Mouse (Mus musculus): ENCODE results near the gene Dgkz. TPM values are rescaled to one million over a fixed set of nuclear protein-coding genes. Genes with fewer than 3 reads are reported as not detected.

The Dgkz gene
- polyA plus RNA-seq, 1 experiment from 2014 or later: 32.3 TPM

GRCm38 (mm10) chr2:91997905-91998608, 22.4 kb upstream of the Dgkz start:
- H3K4me2 ChIP-seq (ENCODE audit: low read length): no peak overlapping the region
- WGBS: 76% methylated on average over 16 of the region's 16 CpGs
- H3K27ac ChIP-seq (ENCODE audit: low read depth, low read length): no peak overlapping the region
- ATAC-seq: no peak
- H3K9me3 ChIP-seq (ENCODE audit: control insufficient read depth, low read length): no peaks in the 10 kb centered on the region
- no peak overlapping the region for H3K9ac ChIP-seq (ENCODE audit: low read depth, low read length)
- no peak overlapping the region for H3K4me3 ChIP-seq (ENCODE audit: low read length)
- peaks cover 3% of the 10 kb centered on the region; the same call in 1 of the 2 replicates for H3K27me3 ChIP-seq (replicated peaks; ENCODE audit: control insufficient read depth, insufficient read depth, low read length)
- H3K36me3 ChIP-seq (ENCODE audit: control insufficient read depth, insufficient read depth, low read length): no peaks in the 10 kb centered on the region
- no peaks in the 10 kb centered on the region for H3K4me1 ChIP-seq (ENCODE audit: control insufficient read depth, insufficient read depth, low read depth, low read length)

- ATAC-seq: no peak
- H3K27ac ChIP-seq (ENCODE audit: low read depth, low read length): no peak overlapping the region
- H3K27me3 ChIP-seq (replicated peaks; ENCODE audit: control insufficient read depth, insufficient read depth, low read length): no peaks in the 10 kb centered on the region
- H3K4me1 ChIP-seq (ENCODE audit: control insufficient read depth, insufficient read depth, low read depth, low read length): no peaks in the 10 kb centered on the region
- no peaks in the 10 kb centered on the region for H3K9me3 ChIP-seq (ENCODE audit: control insufficient read depth, low read length)
- no peak overlapping the region for H3K4me3 ChIP-seq (ENCODE audit: low read length)
- no peak overlapping the region for H3K9ac ChIP-seq (ENCODE audit: low read depth, low read length)
- WGBS: 85% methylated on average over 5 of the region's 5 CpGs
- no peak overlapping the region for H3K4me2 ChIP-seq (ENCODE audit: low read length)
- H3K36me3 ChIP-seq (ENCODE audit: control insufficient read depth, insufficient read depth, low read length): no peaks in the 10 kb centered on the region
Observed at GRCm38 (mm10) chr2:91996006-91996405, 20.3 kb upstream of the Dgkz start.

- peak; percentile 67 for ATAC-seq
- H3K4me2 ChIP-seq (ENCODE audit: low read length): no peak overlapping the region
- WGBS: 37% methylated on average over 3 of the region's 3 CpGs
Observed at GRCm38 (mm10) chr2:91993409-91993808, 17.7 kb upstream of the Dgkz start.

GRCm38 (mm10) chr2:91989750-91990149, 14.1 kb upstream of the Dgkz start:
- no peak overlapping the region for H3K4me2 ChIP-seq (ENCODE audit: low read length)
- no peak for ATAC-seq
- H3K27ac ChIP-seq (ENCODE audit: low read depth, low read length): no peak overlapping the region
- no peaks in the 10 kb centered on the region for H3K9me3 ChIP-seq (ENCODE audit: control insufficient read depth, low read length)
- H3K9ac ChIP-seq (ENCODE audit: low read depth, low read length): no peak overlapping the region
- H3K36me3 ChIP-seq (ENCODE audit: control insufficient read depth, insufficient read depth, low read length): no peaks in the 10 kb centered on the region
- H3K4me3 ChIP-seq (ENCODE audit: low read length): no peak overlapping the region
- H3K4me1 ChIP-seq (ENCODE audit: control insufficient read depth, insufficient read depth, low read depth, low read length): peaks cover under 1% of the 10 kb centered on the region
- peaks cover 2% of the 10 kb centered on the region; the same call in 1 of the 2 replicates for H3K27me3 ChIP-seq (replicated peaks; ENCODE audit: control insufficient read depth, insufficient read depth, low read length)

More at GRCm38 (mm10) chr2:91993409-91993808, 17.7 kb upstream of the Dgkz start:
- no peaks in the 10 kb centered on the region for H3K27me3 ChIP-seq (replicated peaks; ENCODE audit: control insufficient read depth, insufficient read depth, low read length)
- H3K9me3 ChIP-seq (ENCODE audit: control insufficient read depth, low read length): no peaks in the 10 kb centered on the region
- H3K36me3 ChIP-seq (ENCODE audit: control insufficient read depth, insufficient read depth, low read length): no peaks in the 10 kb centered on the region
- H3K4me3 ChIP-seq (ENCODE audit: low read length): no peak overlapping the region
- H3K27ac ChIP-seq (ENCODE audit: low read depth, low read length): no peak overlapping the region
- H3K4me1 ChIP-seq (ENCODE audit: control insufficient read depth, insufficient read depth, low read depth, low read length): no peaks in the 10 kb centered on the region
- H3K9ac ChIP-seq (ENCODE audit: low read depth, low read length): no peak overlapping the region

- Histone ChIP-seq H3K9me3 (ENCODE audit: control insufficient read depth, low read length) (no peaks in the 10 kb centered on the region), H3K27ac (ENCODE audit: low read depth, low read length) (no peak overlapping the region), H3K4me1 (ENCODE audit: control insufficient read depth, insufficient read depth, low read depth, low read length) (peaks cover 6% of the 10 kb centered on the region), H3K4me3 (ENCODE audit: low read length) (no peak overlapping the region), H3K4me2 (ENCODE audit: low read length) (no peak overlapping the region), H3K9ac (ENCODE audit: low read depth, low read length) (no peak overlapping the region), H3K36me3 (ENCODE audit: control insufficient read depth, insufficient read depth, low read length) (no peaks in the 10 kb centered on the region), H3K27me3 (replicated peaks; ENCODE audit: control insufficient read depth, insufficient read depth, low read length) (peaks cover 2% of the 10 kb centered on the region; the same call in 1 of the 2 replicates)
- peak; percentile 31; the same call in 1 of the 2 replicates for ATAC-seq
- WGBS: 2% methylated on average over 3 of the region's 3 CpGs
Observed at GRCm38 (mm10) chr2:91987542-91987941, 11.9 kb upstream of the Dgkz start.

- H3K4me2 ChIP-seq (ENCODE audit: low read length): no peak overlapping the region
- H3K27me3 ChIP-seq (replicated peaks; ENCODE audit: control insufficient read depth, insufficient read depth, low read length): peaks cover 2% of the 10 kb centered on the region; the same call in 1 of the 2 replicates
- no peak overlapping the region for H3K4me3 ChIP-seq (ENCODE audit: low read length)
- WGBS: 6% methylated on average over 5 of the region's 5 CpGs
- no peak overlapping the region for H3K27ac ChIP-seq (ENCODE audit: low read depth, low read length)
- no peak overlapping the region for H3K9ac ChIP-seq (ENCODE audit: low read depth, low read length)
- no peaks in the 10 kb centered on the region for H3K9me3 ChIP-seq (ENCODE audit: control insufficient read depth, low read length)
- peaks cover 6% of the 10 kb centered on the region for H3K4me1 ChIP-seq (ENCODE audit: control insufficient read depth, insufficient read depth, low read depth, low read length)
- peak; percentile 53 for ATAC-seq
- no peaks in the 10 kb centered on the region for H3K36me3 ChIP-seq (ENCODE audit: control insufficient read depth, insufficient read depth, low read length)
Observed at GRCm38 (mm10) chr2:91986071-91986470, 10.4 kb upstream of the Dgkz start.

- no peak for ATAC-seq
- whole genome bisulfite sequencing: 41% methylated on average over 9 of the region's 9 CpGs
- H3K27me3 ChIP-seq (replicated peaks; ENCODE audit: control insufficient read depth, insufficient read depth, low read length): peaks cover 2% of the 10 kb centered on the region; the same call in 1 of the 2 replicates
- H3K27ac ChIP-seq (ENCODE audit: low read depth, low read length): peak overlapping the region; percentile 12; the same call in 1 of the 2 replicates
- no peaks in the 10 kb centered on the region for H3K36me3 ChIP-seq (ENCODE audit: control insufficient read depth, insufficient read depth, low read length)
- no peaks in the 10 kb centered on the region for H3K9me3 ChIP-seq (ENCODE audit: control insufficient read depth, low read length)
- peaks cover 6% of the 10 kb centered on the region for H3K4me1 ChIP-seq (ENCODE audit: control insufficient read depth, insufficient read depth, low read depth, low read length)
- no peak overlapping the region for H3K4me3 ChIP-seq (ENCODE audit: low read length)
- no peak overlapping the region for H3K9ac ChIP-seq (ENCODE audit: low read depth, low read length)
- peak overlapping the region; percentile 40 for H3K4me2 ChIP-seq (ENCODE audit: low read length)
Observed at GRCm38 (mm10) chr2:91984906-91985525, 9.4 kb upstream of the Dgkz start.

GRCm38 (mm10) chr2:91984439-91984838, 8.8 kb upstream of the Dgkz start:
- Histone ChIP-seq H3K36me3 (ENCODE audit: control insufficient read depth, insufficient read depth, low read length) (no peaks in the 10 kb centered on the region), H3K27me3 (replicated peaks; ENCODE audit: control insufficient read depth, insufficient read depth, low read length) (peaks cover 2% of the 10 kb centered on the region; the same call in 1 of the 2 replicates), H3K4me3 (ENCODE audit: low read length) (peak overlapping the region; percentile 7; the same call in 1 of the 2 replicates), H3K4me2 (ENCODE audit: low read length) (peak overlapping the region; percentile 40), H3K9me3 (ENCODE audit: control insufficient read depth, low read length) (no peaks in the 10 kb centered on the region), H3K4me1 (ENCODE audit: control insufficient read depth, insufficient read depth, low read depth, low read length) (peaks cover 6% of the 10 kb centered on the region), H3K9ac (ENCODE audit: low read depth, low read length) (peak overlapping the region; percentile 51), H3K27ac (ENCODE audit: low read depth, low read length) (peak overlapping the region; percentile 12; the same call in 1 of the 2 replicates)
- 6% methylated on average over 10 of the region's 13 CpGs for WGBS
- ATAC-seq: peak; percentile 60

- H3K36me3 ChIP-seq (ENCODE audit: control insufficient read depth, insufficient read depth, low read length): no peaks in the 10 kb centered on the region
- no peak overlapping the region for H3K4me3 ChIP-seq (ENCODE audit: low read length)
- no peak overlapping the region for H3K4me2 ChIP-seq (ENCODE audit: low read length)
- peaks cover 20% of the 10 kb centered on the region for H3K4me1 ChIP-seq (ENCODE audit: control insufficient read depth, insufficient read depth, low read depth, low read length)
- peaks cover 2% of the 10 kb centered on the region; the same call in 1 of the 2 replicates for H3K27me3 ChIP-seq (replicated peaks; ENCODE audit: control insufficient read depth, insufficient read depth, low read length)
- H3K9ac ChIP-seq (ENCODE audit: low read depth, low read length): no peak overlapping the region
- ATAC-seq: no peak
- no peaks in the 10 kb centered on the region for H3K9me3 ChIP-seq (ENCODE audit: control insufficient read depth, low read length)
- WGBS: 38% methylated on average over 5 of the region's 5 CpGs
- no peak overlapping the region for H3K27ac ChIP-seq (ENCODE audit: low read depth, low read length)
Observed at GRCm38 (mm10) chr2:91980830-91981229, 5.2 kb upstream of the Dgkz start.

Data from hindbrain, embryonic 16.5 days (tissue).